Mouse (Mus musculus) cerebellum, adult 2 months (tissue): Measurements from ENCODE around the gene Spopl.

Experiments used
- CTCF ChIP-seq: fragments of 200-500 bp; IDR thresholded peaks from 2 replicates; pipeline ENCODE4 v1.5.1; 2011; ENCODE audit warnings: low read depth, mild to moderate bottlenecking, control low read depth, low read length, moderate library complexity, borderline replicate concordance; ENCODE audit not compliant: insufficient read depth
- POLR2A ChIP-seq: fragments of 200-500 bp; IDR thresholded peaks from 2 replicates; pipeline ENCODE4 v1.6.1; 2011; ENCODE audit warnings: low read length, control low read depth, borderline replicate concordance; ENCODE audit not compliant: insufficient read depth

DNA sequence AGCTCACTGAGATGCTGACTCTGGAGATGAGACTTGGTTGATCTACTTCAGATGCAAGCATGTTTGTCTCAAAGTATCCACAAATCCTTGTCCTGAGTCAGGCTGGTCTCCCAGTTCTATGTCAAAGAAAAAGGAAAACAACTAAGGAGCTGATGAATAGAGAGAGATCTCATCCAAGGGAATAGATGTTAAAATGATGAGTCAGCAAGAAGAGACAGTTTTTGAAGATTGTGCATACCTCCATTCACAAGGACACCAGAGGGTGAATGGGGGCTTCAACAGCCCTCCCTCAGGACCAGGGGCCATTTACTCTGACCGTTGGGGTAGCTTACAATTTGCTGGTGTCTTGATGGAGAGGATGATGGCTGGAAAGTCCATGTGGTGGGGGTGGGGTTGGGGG lies 104.4 kb downstream of the Spopl start:
- no peak for TF ChIP-seq POLR2A
- no peak for TF ChIP-seq CTCF
